Mouse (Mus musculus) heart, postnatal 0 days (tissue): Measurements from ENCODE around the gene Gm44579.

Source experiments
- CTCF ChIP-seq: IDR thresholded peaks from 2 replicates; pipeline ENCODE4 v1.5.1; 2016; ENCODE audit warnings: antibody characterized with exemption, control low read depth, low read depth
- EP300 ChIP-seq: IDR thresholded peaks from 2 replicates; pipeline ENCODE4 v1.6.1; 2016; ENCODE audit warnings: antibody characterized with exemption, low read depth

- TF ChIP-seq CTCF (no peak), EP300 (no peak)
Observed at GRCm38 (mm10) chr15:98157253-98157652, 63.5 kb downstream of the Gm44579 start.
